Mouse (Mus musculus) embryo, embryonic 10.5 days (tissue): ENCODE measurements around the gene Tom1l2.

Source experiments
- DNase-seq: peaks from one replicate; pipeline ENCODE4 v3.0.0-alpha.2; 2015; ENCODE audit warnings: low spot score

Tom1l2 gene

DNA sequence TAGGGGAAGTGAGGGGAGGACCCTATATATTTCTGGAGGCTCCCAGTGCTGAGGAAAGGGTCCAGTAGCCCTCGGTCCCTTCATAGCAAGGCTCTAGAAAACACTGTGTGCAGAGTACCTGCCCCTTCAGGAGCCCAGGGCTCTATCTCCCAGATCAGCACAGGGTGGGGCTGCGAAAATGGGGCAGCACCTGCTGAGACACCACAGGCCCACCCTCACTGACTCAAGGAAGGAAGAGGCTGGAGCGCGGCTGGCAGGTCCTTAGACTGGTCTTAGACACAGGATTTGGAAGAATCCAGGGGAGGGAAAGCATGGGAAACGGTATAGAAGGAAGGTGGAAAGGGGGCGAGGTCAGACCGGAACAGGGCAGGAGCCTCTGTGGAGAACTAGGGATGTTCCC, 122.2 kb downstream of the Tom1l2 start:
- DNase-seq: no peak

GRCm38 (mm10) chr11:60229821-60230220, 122.9 kb downstream of the Tom1l2 start:
- DNase-seq: no peak

GRCm38 (mm10) chr11:60228525-60228924, 124.2 kb downstream of the Tom1l2 start:
- DNase-seq: no peak

DNA sequence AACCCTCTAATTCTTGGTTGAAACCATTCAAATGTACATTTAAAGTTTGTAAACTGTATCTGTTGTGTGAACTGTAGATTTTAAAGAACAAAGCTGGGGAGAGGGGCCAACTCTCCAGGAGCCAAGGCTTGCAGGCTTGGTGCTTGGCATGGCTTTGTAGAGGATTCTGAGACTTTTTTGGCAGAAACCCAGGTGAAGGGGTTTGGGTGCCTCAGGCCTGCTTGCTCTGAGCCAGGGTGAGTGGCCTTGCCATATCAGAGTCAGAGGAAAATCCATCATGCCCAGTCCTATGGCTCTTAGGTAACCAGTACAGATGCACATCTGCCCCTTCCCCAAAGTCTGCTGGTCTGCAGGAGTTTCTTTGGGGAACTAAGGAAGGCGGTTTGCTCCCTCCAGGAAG, 126.8 kb downstream of the Tom1l2 start:
- DNase-seq: no peak

DNA sequence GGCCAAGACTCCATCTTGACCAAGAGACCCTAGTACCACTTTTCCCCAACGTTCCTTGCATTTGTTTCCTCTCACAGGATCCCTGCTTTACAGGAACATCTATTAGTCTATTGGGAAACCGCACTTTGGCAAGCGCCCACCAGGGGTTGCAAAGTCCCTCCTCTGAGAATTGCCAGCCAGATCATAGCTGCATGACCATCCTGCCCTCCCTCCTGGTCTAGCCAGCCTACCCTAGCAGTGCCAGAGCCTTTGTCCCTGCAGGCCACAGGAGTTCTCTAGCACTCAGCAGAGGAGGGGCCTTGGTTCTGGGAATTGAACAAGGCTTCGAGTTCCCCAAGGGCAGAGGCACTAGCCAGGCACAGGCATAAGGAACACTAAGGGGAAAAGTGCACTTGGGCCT, 128.0 kb downstream of the Tom1l2 start:
- DNase-seq: no peak

DNA sequence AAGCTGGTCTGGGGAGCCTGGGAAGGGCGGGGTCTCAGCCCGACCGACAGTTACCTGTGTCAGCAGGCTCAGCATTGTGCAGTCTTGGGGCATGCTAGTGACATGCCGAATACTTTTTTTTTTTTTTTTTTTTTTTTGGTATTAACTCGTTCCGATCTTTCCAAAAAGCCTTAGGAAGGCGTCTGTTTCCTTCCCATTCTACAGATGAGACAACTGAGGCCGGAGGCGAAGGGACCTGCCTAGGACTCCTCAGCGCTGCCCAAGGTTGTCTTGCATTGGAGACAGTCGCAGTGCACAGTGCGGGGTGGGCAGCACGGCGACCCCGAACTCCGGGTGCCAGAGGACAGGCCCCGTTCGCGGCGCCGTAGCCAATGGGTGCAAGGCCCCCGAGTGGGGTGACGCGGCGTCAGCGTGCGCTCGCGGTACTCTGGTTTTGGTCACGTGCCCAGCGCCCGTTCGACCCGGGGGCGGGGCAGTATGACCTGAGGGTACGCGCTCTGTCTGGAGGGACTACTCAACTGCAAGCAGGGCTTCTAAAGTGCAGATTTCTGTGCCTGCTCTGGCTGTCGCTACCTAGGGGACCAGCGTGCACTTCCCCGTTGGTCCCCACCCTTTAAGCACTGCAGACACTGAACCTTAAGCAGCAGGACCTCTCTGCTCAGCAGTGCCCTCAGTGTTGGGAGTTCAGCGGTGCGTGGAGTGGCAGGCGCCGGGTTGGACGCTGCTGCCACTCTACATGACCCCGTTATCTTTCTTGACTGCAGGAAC, 130.1 kb downstream of the Tom1l2 start, which contains the start of gene Srebf1:
Gene Srebf1, minus strand, starts transcription at position 113 of the 768 bp plus-strand sequence.
- DNase-seq: peak; percentile 87

DNA sequence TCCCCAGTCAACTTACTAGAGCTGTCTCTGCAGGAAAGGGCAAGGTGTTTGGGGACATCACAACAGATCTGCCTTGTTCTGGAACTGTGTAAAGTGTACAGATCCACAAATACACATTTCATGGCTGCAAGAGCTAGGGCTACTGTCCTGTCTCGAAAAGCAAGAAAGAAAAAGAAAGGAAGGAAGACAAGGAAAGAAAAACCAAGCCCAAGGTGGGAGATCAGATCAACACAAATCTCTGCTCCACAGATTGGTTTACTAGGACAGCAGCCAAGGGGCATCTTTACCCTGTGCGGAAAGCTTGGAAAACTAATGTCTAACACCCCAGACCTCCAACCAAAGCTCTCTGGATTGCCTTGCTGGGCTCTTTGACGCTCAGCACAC, 130.6 kb downstream of the Tom1l2 start:
- no peak for DNase-seq

GRCm38 (mm10) chr11:60221425-60221824, 131.3 kb downstream of the Tom1l2 start:
- no peak for DNase-seq

DNA sequence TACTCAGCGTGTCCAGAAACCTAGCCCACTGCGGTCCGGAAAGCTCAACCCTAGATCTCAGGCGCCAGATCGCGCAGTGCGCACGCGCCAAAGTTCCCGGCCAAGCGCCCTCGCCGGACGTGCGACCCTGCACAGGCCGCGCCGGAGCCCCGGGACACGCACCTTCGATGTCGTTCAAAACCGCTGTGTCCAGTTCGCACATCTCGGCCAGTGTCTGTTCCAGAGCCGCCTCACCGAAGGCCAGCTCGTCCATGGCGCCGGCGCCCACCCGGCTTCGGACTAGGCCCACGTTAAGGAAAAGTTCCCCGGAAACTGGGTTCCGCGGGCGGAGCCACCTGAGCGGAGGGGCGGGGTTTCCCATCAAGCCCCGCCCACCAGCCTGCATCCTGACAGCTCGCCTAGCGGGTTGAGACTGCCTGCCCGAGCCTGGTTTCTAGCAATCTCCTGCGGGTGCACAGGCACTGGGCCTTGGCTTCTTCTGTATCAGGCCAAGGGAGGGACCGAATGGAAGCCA, 132.4 kb downstream of the Tom1l2 start:
- peak; percentile 96 for DNase-seq

- DNase-seq: no peak
These were observed 133.1 kb downstream of the Tom1l2 start for GRCm38 (mm10) chr11:60219609-60220008.

- DNase-seq: no peak
These were observed 135.2 kb downstream of the Tom1l2 start for GRCm38 (mm10) chr11:60217467-60217866.

GRCm38 (mm10) chr11:60216671-60217070, 136.0 kb downstream of the Tom1l2 start:
- DNase-seq: no peak

DNA sequence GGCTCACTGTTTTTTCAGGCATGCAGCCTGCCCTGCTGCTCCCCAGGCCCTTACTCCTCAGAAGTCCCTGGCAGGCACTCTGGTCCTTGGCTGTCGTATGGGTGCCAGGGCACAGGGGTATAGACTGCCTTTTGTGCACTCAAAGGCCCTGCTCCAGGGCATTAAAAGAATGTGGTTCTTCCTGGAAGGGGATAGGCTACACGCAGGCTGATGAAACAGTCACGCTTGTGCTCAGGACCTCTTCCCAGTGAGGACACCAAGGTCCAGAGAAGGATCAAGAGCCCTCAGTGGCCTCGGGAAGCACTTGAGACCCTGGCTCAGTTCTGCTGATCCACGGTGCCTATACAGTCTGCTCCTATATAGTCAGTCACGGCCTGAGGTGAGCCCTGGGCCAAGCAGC, 139.4 kb downstream of the Tom1l2 start:
- DNase-seq: no peak

- DNase-seq: no peak
These were observed 140.9 kb downstream of the Tom1l2 start for GRCm38 (mm10) chr11:60211761-60212160.

DNA sequence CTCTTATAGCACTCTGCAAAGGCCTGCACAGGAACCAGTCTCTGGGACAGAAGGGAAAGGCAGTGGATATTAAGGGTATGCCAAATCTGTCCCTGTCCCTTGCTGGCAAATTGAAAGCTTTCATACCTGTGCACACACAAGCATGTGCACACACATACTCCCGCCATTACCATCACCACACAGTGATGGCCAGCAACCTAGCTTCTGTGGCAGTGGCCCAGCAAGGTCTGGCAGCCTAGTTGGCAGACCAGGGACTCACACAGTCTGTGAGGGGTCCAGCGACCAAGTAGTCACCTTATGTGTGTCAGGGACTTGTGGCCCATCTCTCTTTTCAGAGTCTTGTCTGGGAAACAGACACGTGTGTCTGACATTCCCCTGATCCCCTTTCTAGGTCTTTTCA, 141.6 kb downstream of the Tom1l2 start:
- DNase-seq: no peak

DNA sequence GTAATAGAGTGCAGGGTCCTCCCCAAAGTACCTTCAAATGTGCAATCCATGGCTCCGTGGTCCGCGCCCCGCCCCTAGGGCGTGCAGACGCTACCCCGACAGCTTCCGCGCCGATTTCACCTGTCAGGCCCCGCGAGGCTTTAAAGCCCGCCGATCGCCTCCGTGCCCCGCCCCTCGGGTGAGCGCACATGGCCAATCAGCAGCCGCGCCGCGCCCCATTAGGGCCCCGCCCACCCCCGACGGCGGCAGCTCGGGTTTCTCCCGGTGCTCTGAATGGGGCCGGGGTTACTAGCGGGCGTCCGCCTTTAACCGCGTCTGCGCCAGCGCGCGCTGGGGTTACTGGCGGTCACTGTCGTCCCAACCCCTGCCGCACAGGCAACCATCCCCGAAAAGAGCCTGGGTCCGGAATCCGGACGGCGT, 142.4 kb downstream of the Tom1l2 start:
- peak; percentile 98 for DNase-seq

DNA sequence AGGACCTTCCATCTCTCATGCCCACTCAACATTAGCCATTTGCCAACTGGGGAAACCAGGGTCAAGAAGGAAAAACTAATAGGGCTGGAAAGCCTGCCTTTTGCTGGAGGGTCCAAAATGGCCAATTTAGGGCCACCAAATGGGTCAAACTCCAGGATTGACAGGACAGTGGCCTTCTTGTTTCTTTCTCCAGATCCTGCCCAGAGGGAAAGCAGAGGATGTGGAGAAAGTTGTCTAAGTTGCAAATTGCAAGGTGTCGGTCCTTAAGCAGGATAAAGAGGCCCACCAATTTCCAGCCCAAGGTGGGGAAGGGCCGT, 142.8 kb downstream of the Tom1l2 start:
- DNase-seq: no peak

- no peak for DNase-seq
These were observed 143.3 kb downstream of the Tom1l2 start for GRCm38 (mm10) chr11:60209217-60209932.

DNA sequence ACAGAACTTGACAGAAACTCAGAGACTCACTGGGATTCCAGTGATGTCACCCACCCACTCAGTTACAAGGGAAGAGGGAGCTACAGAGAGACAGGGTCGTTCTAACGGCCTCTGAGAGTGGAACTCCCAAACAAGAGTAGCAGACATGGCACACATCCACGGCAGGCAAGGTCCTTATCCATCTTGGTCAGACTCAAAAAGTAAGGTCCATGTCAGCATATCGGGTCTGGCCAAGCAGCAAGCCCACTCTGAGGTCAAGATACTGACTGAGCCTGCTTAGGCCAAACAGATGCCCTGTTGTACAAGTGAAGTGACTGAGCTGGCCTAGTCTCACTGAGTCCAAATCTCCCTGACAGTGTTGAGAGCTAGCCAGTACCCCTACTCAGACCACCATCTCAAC, 144.0 kb downstream of the Tom1l2 start:
- no peak for DNase-seq

- no peak for DNase-seq
These were observed 144.5 kb downstream of the Tom1l2 start for GRCm38 (mm10) chr11:60208201-60208600.

DNA sequence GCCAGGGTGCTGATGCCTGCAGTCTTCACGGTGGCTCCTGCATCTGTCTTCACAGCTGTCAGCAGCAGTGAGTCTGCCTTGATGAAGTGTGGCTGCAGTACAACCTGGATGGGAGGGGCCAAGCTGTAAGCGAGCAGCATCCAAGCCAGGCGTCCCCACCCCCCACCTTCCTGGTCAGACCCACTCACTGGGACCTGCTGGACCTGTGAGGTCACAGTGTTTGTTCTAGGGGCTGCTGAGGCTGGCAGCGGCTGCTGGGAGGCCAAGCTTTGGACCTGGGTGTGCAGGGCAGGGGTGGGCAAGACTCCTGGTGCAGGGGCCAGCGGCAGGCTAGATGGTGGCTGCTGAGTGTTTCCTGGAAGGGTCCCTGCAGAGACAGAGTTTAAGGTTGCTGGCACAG, 146.5 kb downstream of the Tom1l2 start:
- DNase-seq: no peak

DNA sequence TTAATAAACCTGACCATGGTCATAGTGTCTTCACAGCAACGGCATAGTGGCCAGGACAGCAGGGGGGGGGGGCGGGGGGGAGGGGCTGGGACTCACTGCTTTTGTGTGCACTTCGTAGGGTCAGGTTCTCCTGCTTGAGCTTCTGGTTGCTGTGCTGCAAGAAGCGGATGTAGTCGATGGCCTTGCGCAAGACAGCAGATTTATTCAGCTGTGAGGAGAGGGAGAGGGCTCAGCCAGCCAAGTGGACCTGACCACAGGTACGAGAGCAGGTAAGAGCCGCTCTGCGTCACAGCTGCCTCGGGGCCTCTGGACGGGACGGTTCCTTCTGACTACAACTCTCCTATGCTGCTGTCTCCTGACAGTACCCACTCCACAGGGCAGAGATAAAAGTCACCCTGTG, 147.7 kb downstream of the Tom1l2 start:
- no peak for DNase-seq
